Mouse (Mus musculus) stomach, embryonic 16.5 days (tissue): ENCODE measurements around the gene Frmd4b. TPM values are rescaled to one million over a fixed set of nuclear protein-coding genes. Genes with fewer than 3 reads are reported as not detected.

ENCODE experiments used
- ATAC-seq: fragments of 200-750 bp; cut with Nextera tagmentation; 2 replicates; pipeline ENCODE4 v1.8.0; 2017; ENCODE audit warnings: moderate number of reproducible peaks, moderate TSS enrichment; ENCODE audit not compliant: insufficient read depth, low FRiP score
- H3K27ac ChIP-seq: fragments of 300-500 bp; sonication (generic); 2 replicates; pipeline ENCODE4 v1.5.1; 2014; ENCODE audit warnings: low read length
- H3K27me3 ChIP-seq: fragments of 300-500 bp; sonication (generic); 2 replicates; pipeline ENCODE4 v1.6.1; 2014; ENCODE audit warnings: low read length, control low read depth, mixed read lengths; ENCODE audit not compliant: control insufficient read depth, insufficient read depth
- H3K36me3 ChIP-seq: fragments of 300-500 bp; sonication (generic); 2 replicates; pipeline ENCODE4 v1.6.1; 2014; ENCODE audit warnings: low read length; ENCODE audit not compliant: control insufficient read depth, insufficient read depth
- H3K4me1 ChIP-seq: fragments of 300-500 bp; sonication (generic); 2 replicates; pipeline ENCODE4 v1.6.1; 2014; ENCODE audit warnings: low read length, control low read depth, mixed read lengths; ENCODE audit not compliant: control insufficient read depth, insufficient read depth
- H3K4me2 ChIP-seq: fragments of 300-500 bp; sonication (generic); 2 replicates; pipeline ENCODE4 v1.6.1; 2014; ENCODE audit warnings: low read depth, low read length, mixed read lengths
- H3K4me3 ChIP-seq: fragments of 300-500 bp; sonication (generic); replicated peaks from 2 replicates; pipeline ENCODE4 v1.5.1; 2014; ENCODE audit warnings: mild to moderate bottlenecking, low read length
- H3K9ac ChIP-seq: fragments of 300-500 bp; sonication (generic); 2 replicates; pipeline ENCODE4 v1.6.1; 2014; ENCODE audit warnings: low read length
- H3K9me3 ChIP-seq: fragments of 300-500 bp; sonication (generic); replicated peaks from 2 replicates; pipeline ENCODE4 v1.6.1; 2016; ENCODE audit warnings: low read length, control low read depth; ENCODE audit not compliant: control insufficient read depth
- WGBS: fragments of 180-500 bp; shearing (Covaris S2); extraction: QIAGEN DNeasy Blood & Tissue Kit; methylation state at CpG from one replicate; pipeline ENCODE4 v1.1.7; 2014; 5-methylcytosine and 5-hydroxymethylcytosine counted together
- polyA plus RNA-seq: library from polyadenylated mRNA; unstranded; fragments of >200 nt; fragmentation: Nextera tagmentation; extraction: Ambion mirVana; gene quantifications from 2 replicates; pipeline ENCODE4 v1.2.1, GENCODE M21; 2015

Gene Frmd4b
- polyA plus RNA-seq, 1 experiment from 2014 or later, result 17.5 TPM

GRCm38 (mm10) chr6:97316716-97317115 is 300.6 kb downstream of the Frmd4b start:
- H3K9me3 ChIP-seq, result no peaks in the 10 kb centered on the region
- WGBS, result 83% methylated on average over 1 of the region's 1 CpGs
- ATAC-seq, result no peak
- no peak overlapping the region for H3K4me3 ChIP-seq
- 0 out of 2 replicates have a peak, but pooled peaks cover 4% of the 10 kb centered on the region for H3K4me1 ChIP-seq
- no peak overlapping the region for H3K27ac ChIP-seq
- no peaks in the 10 kb centered on the region for H3K27me3 ChIP-seq
- no peaks in the 10 kb centered on the region for H3K36me3 ChIP-seq
- H3K4me2 ChIP-seq, result no peak overlapping the region
- no peak overlapping the region for H3K9ac ChIP-seq

GRCm38 (mm10) chr6:97315311-97315710 is 302.0 kb downstream of the Frmd4b start:
- no peaks in the 10 kb centered on the region for H3K36me3 ChIP-seq
- ATAC-seq, result no peak
- no peaks in the 10 kb centered on the region for H3K27me3 ChIP-seq
- no peak overlapping the region for H3K4me3 ChIP-seq
- no peaks in the 10 kb centered on the region for H3K9me3 ChIP-seq
- no peak overlapping the region for H3K4me2 ChIP-seq
- 42% methylated on average over 3 of the region's 3 CpGs for WGBS
- no peak overlapping the region for H3K9ac ChIP-seq
- H3K27ac ChIP-seq, result no peak overlapping the region; the same call in 1 of the 2 replicates
- 0 out of 2 replicates have a peak, but pooled peaks cover 10% of the 10 kb centered on the region for H3K4me1 ChIP-seq

- WGBS, result 9% methylated on average over 3 of the region's 3 CpGs
- Histone ChIP-seq H3K9ac (peak overlapping the region; percentile 59), H3K9me3 (no peaks in the 10 kb centered on the region), H3K4me2 (peak overlapping the region; percentile 82), H3K4me3 (peak overlapping the region; percentile 55), H3K27me3 (no peaks in the 10 kb centered on the region), H3K36me3 (no peaks in the 10 kb centered on the region), H3K4me1 (0 out of 2 replicates have a peak, but pooled peaks cover 10% of the 10 kb centered on the region), H3K27ac (peak overlapping the region; percentile 91)
- no peak for ATAC-seq
These were observed 304.8 kb downstream of the Frmd4b start for GRCm38 (mm10) chr6:97312545-97312939.

GRCm38 (mm10) chr6:97311599-97312544 is 305.5 kb downstream of the Frmd4b start:
- Histone ChIP-seq H3K9me3 (no peaks in the 10 kb centered on the region), H3K27ac (peak overlapping the region; percentile 91), H3K9ac (peak overlapping the region; percentile 73), H3K4me2 (peak overlapping the region; percentile 82), H3K4me3 (peak overlapping the region; percentile 55), H3K4me1 (0 out of 2 replicates have a peak, but pooled peaks cover 10% of the 10 kb centered on the region), H3K27me3 (no peaks in the 10 kb centered on the region), H3K36me3 (no peaks in the 10 kb centered on the region)
- 2% methylated on average over 33 of the region's 33 CpGs for WGBS
- peak; percentile 88 for ATAC-seq

- Histone ChIP-seq H3K9ac (peak overlapping the region; percentile 73), H3K9me3 (no peaks in the 10 kb centered on the region), H3K27ac (peak overlapping the region; percentile 91), H3K4me2 (peak overlapping the region; percentile 82), H3K36me3 (no peaks in the 10 kb centered on the region), H3K27me3 (no peaks in the 10 kb centered on the region), H3K4me3 (peak overlapping the region; percentile 55), H3K4me1 (0 out of 2 replicates have a peak, but pooled peaks cover 10% of the 10 kb centered on the region)
- ATAC-seq, result no peak
- 27% methylated on average over 7 of the region's 7 CpGs for WGBS
These were observed 306.4 kb downstream of the Frmd4b start for GRCm38 (mm10) chr6:97310901-97311331.

- no peak for ATAC-seq
- H3K4me1 ChIP-seq, result 0 out of 2 replicates have a peak, but pooled peaks cover 10% of the 10 kb centered on the region
- H3K4me2 ChIP-seq, result no peak overlapping the region
- H3K27ac ChIP-seq, result no peak overlapping the region
- no peaks in the 10 kb centered on the region for H3K9me3 ChIP-seq
- H3K9ac ChIP-seq, result no peak overlapping the region
- H3K36me3 ChIP-seq, result no peaks in the 10 kb centered on the region
- WGBS, result 57% methylated on average over 6 of the region's 6 CpGs
- no peaks in the 10 kb centered on the region for H3K27me3 ChIP-seq
- H3K4me3 ChIP-seq, result no peak overlapping the region
These were observed 308.2 kb downstream of the Frmd4b start for GRCm38 (mm10) chr6:97309161-97309560.

GRCm38 (mm10) chr6:97308562-97308961 is 308.8 kb downstream of the Frmd4b start:
- Histone ChIP-seq H3K4me1 (0 out of 2 replicates have a peak, but pooled peaks cover 10% of the 10 kb centered on the region), H3K9ac (no peak overlapping the region), H3K36me3 (no peaks in the 10 kb centered on the region; the same call in 1 of the 2 replicates), H3K9me3 (no peaks in the 10 kb centered on the region), H3K27me3 (no peaks in the 10 kb centered on the region), H3K4me3 (no peak overlapping the region), H3K27ac (no peak overlapping the region), H3K4me2 (no peak overlapping the region)
- WGBS, result 82% methylated on average over 6 of the region's 6 CpGs
- ATAC-seq, result no peak

- Histone ChIP-seq H3K9ac (no peak overlapping the region), H3K4me1 (0 out of 2 replicates have a peak, but pooled peaks cover 6% of the 10 kb centered on the region), H3K4me3 (no peak overlapping the region), H3K4me2 (no peak overlapping the region), H3K27me3 (no peaks in the 10 kb centered on the region), H3K9me3 (no peaks in the 10 kb centered on the region), H3K27ac (no peak overlapping the region), H3K36me3 (no peaks in the 10 kb centered on the region; the same call in 1 of the 2 replicates)
- no peak for ATAC-seq
- WGBS, result 79% methylated on average over 8 of the region's 8 CpGs
These were observed 310.1 kb downstream of the Frmd4b start for GRCm38 (mm10) chr6:97307231-97307630.

- WGBS, result 90% methylated on average over 11 of the region's 11 CpGs
- H3K9me3 ChIP-seq, result no peaks in the 10 kb centered on the region
- H3K9ac ChIP-seq, result no peak overlapping the region
- peak overlapping the region; percentile 3; the same call in 1 of the 2 replicates for H3K27ac ChIP-seq
- no peak for ATAC-seq
- H3K27me3 ChIP-seq, result no peaks in the 10 kb centered on the region
- H3K4me3 ChIP-seq, result no peak overlapping the region
- no peak overlapping the region for H3K4me2 ChIP-seq
- no peaks in the 10 kb centered on the region; the same call in 1 of the 2 replicates for H3K36me3 ChIP-seq
- H3K4me1 ChIP-seq, result 0 out of 2 replicates have a peak, but pooled peaks cover 3% of the 10 kb centered on the region
These were observed 311.0 kb downstream of the Frmd4b start for GRCm38 (mm10) chr6:97306351-97306750.
